Mouse (Mus musculus): ENCODE results near the gene Rap1a. TPM values are rescaled to one million over a fixed set of nuclear protein-coding genes. Genes with fewer than 3 reads are reported as not detected.

Gene Rap1a
- total and polyA plus RNA-seq, 3 experiments = 17.7 to 121 (median 97.7) TPM

DNA sequence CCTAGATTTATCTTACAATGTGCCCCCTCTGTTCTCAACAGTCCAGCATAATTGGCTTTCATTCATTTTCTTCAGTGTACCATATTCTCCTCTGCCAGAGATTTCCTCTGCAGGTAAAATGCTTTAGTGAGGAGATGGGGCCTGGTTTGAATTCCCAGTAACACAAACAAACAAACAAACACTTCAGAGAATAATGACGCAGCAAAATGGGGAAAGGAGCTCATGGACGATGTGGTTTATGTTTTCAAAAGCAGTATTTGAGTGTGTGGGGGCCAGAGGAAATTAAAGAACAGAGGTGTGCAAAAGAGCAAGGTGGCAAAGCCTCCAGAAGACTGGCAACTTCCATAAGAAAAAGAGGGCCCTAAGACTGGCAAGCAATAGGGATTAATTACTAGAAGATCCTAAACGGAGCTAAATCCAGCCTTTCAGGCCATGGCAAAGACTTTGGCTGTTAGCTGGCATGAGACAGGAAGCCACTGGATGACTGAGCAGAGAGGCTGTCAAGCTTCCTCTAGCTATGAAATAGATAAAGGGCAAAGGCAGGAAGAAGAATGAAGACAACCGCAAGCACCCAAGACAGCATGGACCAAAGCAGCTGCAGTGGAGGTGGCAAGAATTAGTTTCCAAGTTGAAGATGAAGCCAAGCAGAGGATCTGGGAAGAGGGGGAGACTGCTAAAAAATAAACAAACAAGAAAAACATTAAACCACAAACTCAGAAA lies 37.8 kb downstream of the Rap1a start:
- DNase-seq (ENCODE audit: low spot score) = no peak
- Histone ChIP-seq H3K36me3 (replicated peaks) (peaks cover 18% of the 10 kb centered on the region), H3K4me1 (ENCODE audit: insufficient read depth, low read depth, low read length) (peaks cover 40% of the 10 kb centered on the region), H3K4me3 (ENCODE audit: low read depth, low read length) (no peak overlapping the region), H3K9me3 (replicated peaks) (no peaks in the 10 kb centered on the region), H3K27me3 (ENCODE audit: insufficient read depth, low read length) (no peaks in the 10 kb centered on the region)
- TF ChIP-seq POLR2AphosphoS5 (IDR thresholded peaks at IDR 0.05; ENCODE audit: insufficient replicate concordance, low read depth, low read length) = no peak
- no peak for TF ChIP-seq GATA2 (IDR thresholded peaks at IDR 0.05; ENCODE audit: borderline replicate concordance, low read depth, low read length)
- TF ChIP-seq CTCF (IDR thresholded peaks at IDR 0.05; ENCODE audit: low read depth, low read length) = no peak
- no peak for TF ChIP-seq GATA1 (IDR thresholded peaks at IDR 0.05; ENCODE audit: borderline replicate concordance, low read length)
- no peak for TF ChIP-seq TAL1 (conservative IDR thresholded peaks at IDR 0.05; ENCODE audit: low read depth, low read length)
- no peak for ATAC-seq (ENCODE audit: extremely low read depth, insufficient number of reproducible peaks, low FRiP score, poor library complexity, severe bottlenecking)

- Histone ChIP-seq H3K27me3 (ENCODE audit: insufficient read depth, low read length) (no peaks in the 10 kb centered on the region), H3K4me3 (ENCODE audit: low read depth, low read length) (no peak overlapping the region), H3K36me3 (replicated peaks) (peaks cover 21% of the 10 kb centered on the region), H3K9me3 (replicated peaks) (no peaks in the 10 kb centered on the region), H3K4me1 (ENCODE audit: insufficient read depth, low read depth, low read length) (peaks cover 29% of the 10 kb centered on the region)
- ATAC-seq (ENCODE audit: extremely low read depth, insufficient number of reproducible peaks, low FRiP score, poor library complexity, severe bottlenecking) (no peak), DNase-seq (ENCODE audit: low spot score) (no peak)
- no peak for TF ChIP-seq GATA1 (IDR thresholded peaks at IDR 0.05; ENCODE audit: borderline replicate concordance, low read length)
- TF ChIP-seq CTCF (IDR thresholded peaks at IDR 0.05; ENCODE audit: low read depth, low read length) = no peak
- no peak for TF ChIP-seq GATA2 (IDR thresholded peaks at IDR 0.05; ENCODE audit: borderline replicate concordance, low read depth, low read length)
- TF ChIP-seq TAL1 (conservative IDR thresholded peaks at IDR 0.05; ENCODE audit: low read depth, low read length) = no peak
Observed at GRCm38 (mm10) chr3:105760063-105760462, 41.1 kb downstream of the Rap1a start.

GRCm38 (mm10) chr3:105758658-105759057 lies 42.5 kb downstream of the Rap1a start:
- TF ChIP-seq GATA2 (IDR thresholded peaks at IDR 0.05; ENCODE audit: borderline replicate concordance, low read depth, low read length) (no peak), POLR2AphosphoS5 (IDR thresholded peaks at IDR 0.05; ENCODE audit: insufficient replicate concordance, low read depth, low read length) (no peak), CTCF (IDR thresholded peaks at IDR 0.05; ENCODE audit: low read depth, low read length) (no peak), TAL1 (conservative IDR thresholded peaks at IDR 0.05; ENCODE audit: low read depth, low read length) (no peak), GATA1 (IDR thresholded peaks at IDR 0.05; ENCODE audit: borderline replicate concordance, low read length) (no peak)
- peaks cover 26% of the 10 kb centered on the region for H3K4me1 ChIP-seq (ENCODE audit: insufficient read depth, low read depth, low read length)
- H3K36me3 ChIP-seq (replicated peaks) = peaks cover 22% of the 10 kb centered on the region
- H3K9me3 ChIP-seq (replicated peaks) = no peaks in the 10 kb centered on the region
- ATAC-seq (ENCODE audit: extremely low read depth, insufficient number of reproducible peaks, low FRiP score, poor library complexity, severe bottlenecking) (no peak), DNase-seq (ENCODE audit: low spot score) (no peak)
- no peaks in the 10 kb centered on the region for H3K27me3 ChIP-seq (ENCODE audit: insufficient read depth, low read length)
- H3K4me3 ChIP-seq (ENCODE audit: low read depth, low read length) = no peak overlapping the region

DNA sequence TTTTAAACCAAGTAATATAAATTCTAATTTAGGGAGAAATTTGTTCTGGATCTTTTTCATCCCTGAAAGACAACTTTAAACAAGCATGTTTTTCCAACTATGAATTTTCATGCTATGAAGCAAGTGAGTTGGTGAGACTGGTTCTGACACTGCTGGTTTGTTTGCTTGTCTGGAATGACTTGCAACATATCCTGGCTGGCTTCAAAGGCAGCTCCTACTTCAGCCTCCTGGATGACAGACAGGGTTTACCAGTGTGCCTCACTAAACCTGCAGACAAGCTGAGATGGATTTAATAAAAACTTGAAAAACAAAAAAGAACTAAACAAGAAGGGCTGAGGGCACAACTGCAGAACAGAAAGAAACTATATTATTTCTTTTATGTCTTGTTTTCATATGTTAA lies 43.0 kb downstream of the Rap1a start:
- Histone ChIP-seq H3K36me3 (replicated peaks) (peaks cover 18% of the 10 kb centered on the region), H3K4me3 (ENCODE audit: low read depth, low read length) (no peak overlapping the region), H3K4me1 (ENCODE audit: insufficient read depth, low read depth, low read length) (peaks cover 21% of the 10 kb centered on the region), H3K27me3 (ENCODE audit: insufficient read depth, low read length) (no peaks in the 10 kb centered on the region), H3K9me3 (replicated peaks) (no peaks in the 10 kb centered on the region)
- ATAC-seq (ENCODE audit: extremely low read depth, insufficient number of reproducible peaks, low FRiP score, poor library complexity, severe bottlenecking) = no peak
- no peak for TF ChIP-seq TAL1 (conservative IDR thresholded peaks at IDR 0.05; ENCODE audit: low read depth, low read length)
- TF ChIP-seq CTCF (IDR thresholded peaks at IDR 0.05; ENCODE audit: low read depth, low read length) = no peak
- TF ChIP-seq POLR2AphosphoS5 (IDR thresholded peaks at IDR 0.05; ENCODE audit: insufficient replicate concordance, low read depth, low read length) = no peak
- no peak for TF ChIP-seq GATA1 (IDR thresholded peaks at IDR 0.05; ENCODE audit: borderline replicate concordance, low read length)
- TF ChIP-seq GATA2 (IDR thresholded peaks at IDR 0.05; ENCODE audit: borderline replicate concordance, low read depth, low read length) = no peak
- DNase-seq (ENCODE audit: low spot score) = no peak

DNA sequence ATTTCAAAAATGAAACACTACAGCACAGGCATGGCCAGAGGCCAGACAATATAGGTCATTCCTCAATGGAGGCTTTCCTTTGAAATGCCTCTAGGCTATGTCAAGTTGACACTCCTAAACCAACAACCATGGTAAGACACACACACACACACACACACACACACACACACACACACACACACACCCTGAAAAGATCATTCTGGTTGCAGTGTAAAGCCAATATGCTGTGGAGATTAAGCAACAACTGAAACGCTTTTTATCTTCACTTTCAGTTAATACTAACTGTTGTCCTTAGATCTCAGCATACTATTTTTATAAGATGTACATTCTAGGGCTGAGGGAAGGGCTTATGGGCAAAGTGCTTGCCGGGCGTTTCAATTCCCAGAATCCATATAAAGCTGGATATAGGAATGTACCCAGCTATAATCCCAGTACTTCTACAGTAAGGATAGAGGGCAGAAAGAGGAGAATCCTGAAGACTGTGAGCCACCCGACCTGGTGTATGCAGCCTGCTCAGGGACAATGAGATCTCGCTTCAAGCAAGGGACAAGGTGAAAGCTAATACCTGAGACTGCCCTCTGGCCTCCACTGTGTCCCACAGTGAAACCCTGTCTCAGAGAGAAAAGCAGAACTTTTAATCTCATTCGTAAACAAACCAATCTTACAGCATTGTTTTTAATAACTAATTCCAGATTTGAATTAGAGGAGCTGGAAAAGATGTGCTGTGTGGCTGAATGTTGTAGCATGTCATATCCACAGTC lies 43.6 kb downstream of the Rap1a start:
- DNase-seq (ENCODE audit: low spot score) (no peak), ATAC-seq (ENCODE audit: extremely low read depth, insufficient number of reproducible peaks, low FRiP score, poor library complexity, severe bottlenecking) (no peak)
- Histone ChIP-seq H3K9me3 (replicated peaks) (no peaks in the 10 kb centered on the region), H3K4me3 (ENCODE audit: low read depth, low read length) (no peak overlapping the region), H3K36me3 (replicated peaks) (peaks cover 21% of the 10 kb centered on the region), H3K27me3 (ENCODE audit: insufficient read depth, low read length) (no peaks in the 10 kb centered on the region), H3K4me1 (ENCODE audit: insufficient read depth, low read depth, low read length) (peaks cover 18% of the 10 kb centered on the region)
- TF ChIP-seq CTCF (IDR thresholded peaks at IDR 0.05; ENCODE audit: low read depth, low read length) (no peak), GATA1 (IDR thresholded peaks at IDR 0.05; ENCODE audit: borderline replicate concordance, low read length) (no peak), GATA2 (IDR thresholded peaks at IDR 0.05; ENCODE audit: borderline replicate concordance, low read depth, low read length) (no peak), POLR2AphosphoS5 (IDR thresholded peaks at IDR 0.05; ENCODE audit: insufficient replicate concordance, low read depth, low read length) (no peak), TAL1 (conservative IDR thresholded peaks at IDR 0.05; ENCODE audit: low read depth, low read length) (no peak)

- no peak for TF ChIP-seq TAL1 (conservative IDR thresholded peaks at IDR 0.05; ENCODE audit: low read depth, low read length)
- TF ChIP-seq GATA1 (IDR thresholded peaks at IDR 0.05; ENCODE audit: borderline replicate concordance, low read length) = no peak
- TF ChIP-seq POLR2AphosphoS5 (IDR thresholded peaks at IDR 0.05; ENCODE audit: insufficient replicate concordance, low read depth, low read length) = no peak
- no peak for TF ChIP-seq CTCF (IDR thresholded peaks at IDR 0.05; ENCODE audit: low read depth, low read length)
- no peak for TF ChIP-seq GATA2 (IDR thresholded peaks at IDR 0.05; ENCODE audit: borderline replicate concordance, low read depth, low read length)
- Histone ChIP-seq H3K9me3 (replicated peaks) (no peaks in the 10 kb centered on the region), H3K4me3 (ENCODE audit: low read depth, low read length) (no peak overlapping the region), H3K4me1 (ENCODE audit: insufficient read depth, low read depth, low read length) (peaks cover 18% of the 10 kb centered on the region), H3K36me3 (replicated peaks) (peaks cover 23% of the 10 kb centered on the region), H3K27me3 (ENCODE audit: insufficient read depth, low read length) (no peaks in the 10 kb centered on the region)
- ATAC-seq (ENCODE audit: extremely low read depth, insufficient number of reproducible peaks, low FRiP score, poor library complexity, severe bottlenecking) (no peak), DNase-seq (ENCODE audit: low spot score) (no peak)
Observed at GRCm38 (mm10) chr3:105756505-105756904, 44.6 kb downstream of the Rap1a start.
